Mouse (Mus musculus) cerebellum, adult 18-20 months (tissue): ENCODE measurements around the gene Knstrn.
A peak's percentile ranks its signal among the peaks of the same experiment; 100 is the strongest.

Experiments
- DNase-seq, 2 experiments: peaks; one replicate each; pipeline ENCODE4 v3.0.0; 2021

The Knstrn gene

DNA sequence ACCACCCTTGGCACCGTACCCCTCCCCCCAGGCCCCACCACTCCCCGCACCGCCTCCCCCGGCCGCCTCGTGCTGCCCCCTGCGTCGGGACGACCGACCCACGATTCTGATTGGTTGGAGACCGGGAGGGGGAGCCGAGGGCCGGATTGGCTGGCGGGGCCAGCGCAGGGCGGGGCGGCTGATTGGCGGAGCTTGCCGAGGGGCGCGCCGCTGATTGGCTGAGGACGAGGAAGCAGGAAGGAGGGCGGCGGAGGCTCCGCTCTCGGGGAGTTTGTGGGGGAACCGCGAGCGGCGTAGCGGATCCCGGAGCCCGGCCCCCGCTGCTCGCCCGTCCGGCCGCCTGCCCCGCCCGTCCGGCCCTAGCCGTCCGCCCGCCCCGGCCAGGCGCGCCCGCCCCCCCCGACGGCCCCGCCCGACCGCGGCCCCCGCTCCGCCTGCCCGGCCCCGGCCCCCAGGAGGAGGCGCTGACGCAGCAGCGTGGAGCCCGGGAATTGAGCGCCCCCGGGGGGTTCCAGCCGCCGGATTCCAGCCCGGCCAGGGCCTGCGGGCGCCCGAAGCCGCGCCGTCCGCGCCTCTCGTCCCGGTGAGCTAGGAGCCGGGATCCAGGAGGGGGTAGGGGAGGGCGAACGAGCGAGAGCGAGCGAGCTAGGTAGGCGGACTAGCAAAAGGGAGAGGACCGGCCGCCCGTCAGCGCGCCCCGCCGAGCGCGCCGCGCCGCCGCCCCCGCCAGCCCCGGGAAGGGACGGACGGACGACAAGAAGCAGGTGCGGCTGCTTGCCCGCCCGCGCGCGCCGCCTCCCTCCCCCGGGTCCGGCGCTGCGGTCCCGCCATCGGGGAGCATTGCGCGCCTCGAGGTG is 87.6 kb downstream of the Knstrn start:
- peak; percentile 98 to 99 for DNase-seq

DNA sequence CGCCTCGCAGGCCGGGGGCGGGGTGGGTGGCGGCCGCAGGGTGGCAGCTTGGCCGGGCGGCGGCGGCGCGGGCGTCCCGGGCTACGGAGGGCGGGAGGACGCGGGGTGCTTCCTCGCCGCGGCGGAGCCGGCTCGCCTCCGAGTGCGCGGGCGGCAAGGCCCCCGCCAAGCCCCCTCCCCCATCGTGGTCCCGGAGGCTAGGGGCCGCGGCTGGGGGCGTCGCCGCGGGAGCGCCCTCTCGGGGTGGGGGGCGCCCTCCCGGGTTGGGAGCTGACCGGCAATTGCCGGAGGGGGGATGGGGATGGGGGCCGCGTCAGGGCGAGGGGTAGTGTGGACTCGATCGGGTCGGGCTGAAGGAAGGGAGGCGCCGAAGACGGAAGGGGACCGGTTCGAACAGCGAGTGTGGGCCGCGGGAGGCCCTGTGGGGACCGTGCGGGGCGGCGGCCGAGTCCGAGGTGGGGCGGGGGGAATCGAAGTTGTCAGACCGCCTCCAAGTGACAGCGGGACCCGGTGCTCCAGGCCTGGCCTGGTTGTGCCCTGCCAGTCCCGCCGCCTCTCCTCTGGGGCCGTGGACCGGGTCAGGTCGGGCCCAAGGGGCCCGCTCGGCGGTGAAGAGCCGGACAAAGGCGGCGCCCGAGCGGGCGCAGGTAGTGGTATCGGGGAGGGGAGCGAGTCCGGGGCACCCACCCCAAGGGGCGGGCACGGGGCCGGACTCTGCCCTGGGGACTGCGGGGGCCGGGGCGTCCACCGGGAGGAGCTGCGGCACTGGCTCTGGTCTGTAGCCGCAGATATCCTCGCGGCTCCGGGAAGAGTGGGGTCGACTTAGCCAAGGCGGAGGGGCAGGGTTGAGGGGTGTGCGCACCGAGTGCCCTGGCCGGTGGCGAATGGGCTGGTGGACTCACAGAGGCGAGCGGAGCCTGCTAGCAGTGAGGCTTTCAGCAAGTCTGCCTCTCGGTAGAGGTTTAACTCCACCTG is 88.5 kb downstream of the Knstrn start:
- peak; percentile 50 to 64 for DNase-seq

DNA sequence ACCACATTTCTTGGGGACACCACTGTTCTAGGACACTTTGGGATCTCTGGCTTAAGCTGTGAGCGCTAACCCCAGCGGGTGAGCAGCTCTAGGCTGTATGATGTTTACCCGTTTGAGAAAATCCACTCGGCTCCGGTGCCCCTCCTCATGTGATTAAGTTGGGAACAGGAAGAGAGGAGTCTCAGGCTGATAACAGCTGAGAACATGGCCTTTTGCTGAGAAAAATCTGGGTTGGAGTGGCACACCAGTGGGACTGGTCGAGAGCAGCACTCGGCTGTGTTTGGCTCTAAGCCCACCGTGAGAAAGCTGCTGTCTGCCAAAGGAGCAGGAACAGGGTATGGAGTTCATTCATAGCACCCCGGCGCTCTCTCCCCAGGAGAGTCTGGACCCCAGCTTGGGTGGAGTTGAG is 89.5 kb downstream of the Knstrn start:
- peak; percentile 60 to 63 for DNase-seq
